8 mouse cellular contexts compared by ENCODE assay signal in genomic region chr7:45305275-45305674, GRCm38 (mm10). TPM values are rescaled to one million over a fixed set of nuclear protein-coding genes. Genes with fewer than 3 reads are reported as not detected.
A peak's percentile ranks its signal among the peaks of the same experiment; 100 is the strongest.
DNase-seq lines count a peak whose midpoint lies in the region; TF ChIP-seq lines count a peak whose summit lies in the region.

No protein-coding gene starts in this region.

- no peaks in the 10 kb centered on the region for H3K36me3 ChIP-seq in kidney, adult 2 months (ENCODE audit: control insufficient read depth, insufficient read depth, low read length)
- no peaks in the 10 kb centered on the region for H3K36me3 ChIP-seq in limb, embryonic 10.5 days
- H3K36me3 ChIP-seq in midbrain, embryonic 10.5 days, result no peaks in the 10 kb centered on the region
- H3K36me3 ChIP-seq in small intestine, adult 2 months (ENCODE audit: control insufficient read depth, insufficient read depth, low read length), result peaks cover 53% of the 10 kb centered on the region

- no peak for TF ChIP-seq POLR2A in kidney, adult 2 months (IDR thresholded peaks at IDR 0.05; ENCODE audit: low read depth, low read length)
- TF ChIP-seq POLR2A in small intestine, adult 2 months (IDR thresholded peaks at IDR 0.05; ENCODE audit: low read depth, low read length), result peak; percentile 33; the same call in 1 of the 2 replicates

- WGBS in kidney, adult 2 months, result 24% methylated on average over 17 of the region's 17 CpGs
- WGBS in limb, embryonic 10.5 days, result under 1% methylated on average over 17 of the region's 17 CpGs
- 3% methylated on average over 17 of the region's 17 CpGs for WGBS in midbrain, embryonic 10.5 days
- WGBS in small intestine, adult 2 months, result 15% methylated on average over 17 of the region's 17 CpGs

- intact Hi-C loops in gastrocnemius, adult 2 months (cut with DNase I), result loop anchor here (5.0 kb wide), 1 partner anchor 87 kb away; no protein-coding TSS in a partner anchor

- peak; percentile 84 for TF ChIP-seq CTCF in gastrocnemius, adult 2 months (IDR thresholded peaks at IDR 0.05)
- TF ChIP-seq CTCF in kidney, adult 2 months (conservative IDR thresholded peaks at IDR 0.05; ENCODE audit: insufficient read depth, insufficient read length, low read depth, low read length), result peak; percentile 93
- TF ChIP-seq CTCF in small intestine, adult 2 months (IDR thresholded peaks at IDR 0.05; ENCODE audit: extremely low read depth, insufficient read length, insufficient replicate concordance, low read depth, low read length), result peak; percentile 96; the same call in 1 of the 2 replicates

- H3K9me3 ChIP-seq in limb, embryonic 10.5 days (replicated peaks), result no peaks in the 10 kb centered on the region
- no peaks in the 10 kb centered on the region for H3K9me3 ChIP-seq in midbrain, embryonic 10.5 days (replicated peaks)

- H3K27ac ChIP-seq in gastrocnemius, adult 2 months, result no peak overlapping the region
- H3K27ac ChIP-seq in kidney, adult 2 months (ENCODE audit: insufficient read depth, low read depth, low read length), result no peak overlapping the region
- H3K27ac ChIP-seq in limb, embryonic 10.5 days, result 0 out of 2 replicates have a peak overlapping the region, but pooled peaks have one; percentile 7
- peak overlapping the region; percentile 72; the same call in 1 of the 2 replicates for H3K27ac ChIP-seq in midbrain, embryonic 10.5 days (replicated peaks)
- H3K27ac ChIP-seq in small intestine, adult 2 months (ENCODE audit: insufficient read depth, low read depth, low read length), result no peak overlapping the region

- no peaks in the 10 kb centered on the region for H3K27me3 ChIP-seq in kidney, adult 2 months (replicated peaks; ENCODE audit: control insufficient read depth, insufficient read depth, low read length)
- peaks cover 21% of the 10 kb centered on the region for H3K27me3 ChIP-seq in limb, embryonic 10.5 days (ENCODE audit: low read depth, poor library complexity, severe bottlenecking)
- no peaks in the 10 kb centered on the region; the same call in 1 of the 2 replicates for H3K27me3 ChIP-seq in midbrain, embryonic 10.5 days (ENCODE audit: low read depth, poor library complexity, severe bottlenecking)
- H3K27me3 ChIP-seq in small intestine, adult 2 months (ENCODE audit: control insufficient read depth, insufficient read depth, low read length), result no peaks in the 10 kb centered on the region

- no peaks in the 10 kb centered on the region for H3K4me1 ChIP-seq in kidney, adult 2 months (ENCODE audit: control insufficient read depth, insufficient read depth, low read length)
- H3K4me1 ChIP-seq in limb, embryonic 10.5 days, result peaks cover 22% of the 10 kb centered on the region
- peaks cover 37% of the 10 kb centered on the region for H3K4me1 ChIP-seq in midbrain, embryonic 10.5 days
- no peaks in the 10 kb centered on the region for H3K4me1 ChIP-seq in small intestine, adult 2 months (ENCODE audit: control insufficient read depth, insufficient read depth, insufficient read length, low read length)

- no peak overlapping the region for H3K4me3 ChIP-seq in gastrocnemius, adult 2 months
- no peak overlapping the region for H3K4me3 ChIP-seq in kidney, adult 2 months (ENCODE audit: insufficient read depth, low read depth, low read length)
- H3K4me3 ChIP-seq in limb, embryonic 10.5 days, result peak overlapping the region; percentile 39
- H3K4me3 ChIP-seq in midbrain, embryonic 10.5 days, result peak overlapping the region; percentile 51
- no peak overlapping the region for H3K4me3 ChIP-seq in small intestine, adult 2 months (ENCODE audit: low read depth, low read length)

- peak; percentile 64 for DNase-seq in urinary bladder, postnatal 14 days (ENCODE audit: low spot score)
- no peak for DNase-seq in urinary bladder, postnatal 10 days (ENCODE audit: low spot score)
- peak; percentile 84 for DNase-seq in cerebellum, postnatal 36 days
- DNase-seq in gastrocnemius, adult 2 months, result peak; percentile 82
- DNase-seq in kidney, adult 2 months, result peak; percentile 70
- DNase-seq in limb, embryonic 10.5 days (ENCODE audit: low spot score), result peak; percentile 88
- peak; percentile 82 for DNase-seq in midbrain, embryonic 10.5 days (ENCODE audit: low spot score)

RNA-seq across cellular contexts. Expression of gene Slc6a21, which starts 28.0 kb away (rescaled TPM):
- total RNA-seq in gastrocnemius, adult 2 months (2021), result not detected
- 0.14 and 0.19 TPM in 2 replicates for polyA plus RNA-seq in kidney, adult 2 months (2012; rRNA removed)
- polyA plus RNA-seq in limb, embryonic 10.5 days (2016; fragmentation: Nextera tagmentation; extraction: Ambion mirVana), result not detected in 2 replicates
- not detected in 2 replicates for polyA plus RNA-seq in midbrain, embryonic 10.5 days (2016; fragmentation: Nextera tagmentation; extraction: Ambion mirVana)
- not detected in 2 replicates for polyA plus RNA-seq in small intestine, adult 2 months (2012; rRNA removed)

RNA-seq across cellular contexts. Expression of gene Trpm4, which starts 28.3 kb away (rescaled TPM):
- 10 to 100 TPM; 33.9 to 34.7 TPM for total RNA-seq in gastrocnemius, adult 2 months (2021)
- 17.9 and 18.2 TPM in 2 replicates for polyA plus RNA-seq in kidney, adult 2 months (2012; rRNA removed)
- polyA plus RNA-seq in limb, embryonic 10.5 days (2016; fragmentation: Nextera tagmentation; extraction: Ambion mirVana), result 5.2 and 8.4 TPM in 2 replicates
- polyA plus RNA-seq in midbrain, embryonic 10.5 days (2016; fragmentation: Nextera tagmentation; extraction: Ambion mirVana), result 7.0 and 9.6 TPM in 2 replicates
- 101 and 257 TPM in 2 replicates for polyA plus RNA-seq in small intestine, adult 2 months (2012; rRNA removed)

RNA-seq across cellular contexts. Expression of gene Hrc, which starts 29.8 kb away (rescaled TPM):
- 1,000 to 10,000 TPM in 1 of 2 experiments, 100 to 1,000 TPM in 1; 818 to 1,018 TPM for total RNA-seq in gastrocnemius, adult 2 months (2021)
- polyA plus RNA-seq in kidney, adult 2 months (2012; rRNA removed), result 0.14 and 3.2 TPM in 2 replicates
- polyA plus RNA-seq in limb, embryonic 10.5 days (2016; fragmentation: Nextera tagmentation; extraction: Ambion mirVana), result 0.24 and 0.39 TPM in 2 replicates
- polyA plus RNA-seq in midbrain, embryonic 10.5 days (2016; fragmentation: Nextera tagmentation; extraction: Ambion mirVana), result 0.12 and 0.29 TPM in 2 replicates
- 0.14 and 0.46 TPM in 2 replicates for polyA plus RNA-seq in small intestine, adult 2 months (2012; rRNA removed)

Comparison
In these comparisons a context has a peak if more than half of its experiments do, and no peak if none do; other contexts are left out.
1. H3K27ac ChIP-seq: peak in limb, embryonic 10.5 days (single experiment) and midbrain, embryonic 10.5 days (single experiment); none in gastrocnemius, adult 2 months (single experiment), kidney, adult 2 months (single experiment) and small intestine, adult 2 months (single experiment).
2. H3K4me3 ChIP-seq: peak in limb, embryonic 10.5 days (single experiment) and midbrain, embryonic 10.5 days (single experiment); none in gastrocnemius, adult 2 months (single experiment), kidney, adult 2 months (single experiment) and small intestine, adult 2 months (single experiment).
3. Peak in every context shown above with its lines, with median percentiles within 50 percentile points of each other: CTCF ChIP-seq.